Mouse (Mus musculus): Measurements from ENCODE around the gene Oit3.
"Not testable (repeated sequence)": the region's sequence is repeated elsewhere in the genome, so short reads cannot be mapped to it uniquely, and the experiment has no call there.

GRCm38 (mm10) chr10:59395461-59395860 is 46.1 kb downstream of the Oit3 start, which contains the start of gene Gm10273:
- TF ChIP-seq CTCF, EP300 (IDR thresholded peaks at IDR 0.05): not testable (repeated sequence)
